Mouse (Mus musculus): ENCODE data around the gene Vmn1r6. TPM values are rescaled to one million over a fixed set of nuclear protein-coding genes. Genes with fewer than 3 reads are reported as not detected.
"Not testable (repeated sequence)": the region's sequence is repeated elsewhere in the genome, so short reads cannot be mapped to it uniquely, and the experiment has no call there.

Vmn1r6 gene
- polyA plus RNA-seq (2015; fragmentation: Nextera tagmentation; extraction: Ambion mirVana) = not detected in 2 replicates

DNA sequence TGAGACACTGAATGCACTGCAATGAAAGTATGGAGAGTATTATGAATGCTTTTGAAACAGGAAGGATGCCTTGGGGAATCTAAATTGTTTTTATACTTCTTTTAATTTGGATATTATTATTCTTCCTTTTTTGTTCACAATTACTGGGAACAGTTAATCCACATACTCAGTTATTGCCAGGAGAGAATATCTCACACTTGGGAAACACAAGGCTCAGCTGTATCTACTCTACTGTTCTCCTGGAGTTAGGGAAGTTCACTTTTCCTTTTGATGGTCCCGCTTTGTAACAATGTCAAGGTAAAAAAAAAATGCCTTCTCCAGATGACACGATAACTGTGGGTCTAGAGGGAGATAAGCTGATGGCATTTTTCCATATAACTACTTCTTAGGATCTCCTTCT, at the start of gene Vmn1r6:
TSS of gene Vmn1r6 (plus strand) at position 301 of the 400 bp plus-strand sequence.
- Histone ChIP-seq H3K36me3 (no peaks in the 10 kb centered on the region), H3K4me1 (no peaks in the 10 kb centered on the region), H3K4me3 (no peak within 1 kb of the TSS), H3K9me3 (no peaks in the 10 kb centered on the region), H3K27ac (no peak within 1 kb of the TSS), H3K4me2 (no peak within 1 kb of the TSS), H3K9ac (no peak within 1 kb of the TSS), H3K27me3 (no peaks in the 10 kb centered on the region)
- WGBS = 76% methylated on average over 2 of the region's 2 CpGs
- no peak for ATAC-seq (ENCODE audit: insufficient number of reproducible peaks, low FRiP score, low TSS enrichment, low read depth)

DNA sequence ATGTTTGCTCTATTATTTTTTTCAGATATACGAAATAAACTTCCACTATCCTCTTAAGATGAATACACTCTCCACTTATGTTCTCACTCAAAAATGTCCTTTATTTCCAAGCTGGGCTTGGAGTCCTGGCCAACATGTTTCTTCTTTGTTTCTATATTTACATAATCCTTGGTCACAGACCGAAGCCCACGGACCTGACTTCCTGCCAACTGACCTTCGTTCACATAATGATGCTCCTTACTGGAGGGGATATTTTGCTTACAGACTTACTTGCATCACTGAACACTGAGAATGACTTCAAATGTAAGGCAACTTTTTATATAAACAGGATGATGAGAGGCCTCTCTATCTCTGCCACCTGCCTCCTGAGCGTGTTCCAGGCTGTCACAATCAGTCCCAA, 40.6 kb upstream of the Vmn1r6 start:
- H3K27ac ChIP-seq = no peak overlapping the region
- no peaks in the 10 kb centered on the region for H3K4me1 ChIP-seq
- WGBS = 83% methylated on average over 5 of the region's 5 CpGs
- no peaks in the 10 kb centered on the region for H3K27me3 ChIP-seq
- no peak for ATAC-seq (ENCODE audit: insufficient number of reproducible peaks, low FRiP score, low TSS enrichment, low read depth)
- no peaks in the 10 kb centered on the region for H3K36me3 ChIP-seq
- H3K4me2 ChIP-seq = no peak overlapping the region
- H3K9ac ChIP-seq = no peak overlapping the region
- no peaks in the 10 kb centered on the region for H3K9me3 ChIP-seq
- no peak overlapping the region for H3K4me3 ChIP-seq

DNA sequence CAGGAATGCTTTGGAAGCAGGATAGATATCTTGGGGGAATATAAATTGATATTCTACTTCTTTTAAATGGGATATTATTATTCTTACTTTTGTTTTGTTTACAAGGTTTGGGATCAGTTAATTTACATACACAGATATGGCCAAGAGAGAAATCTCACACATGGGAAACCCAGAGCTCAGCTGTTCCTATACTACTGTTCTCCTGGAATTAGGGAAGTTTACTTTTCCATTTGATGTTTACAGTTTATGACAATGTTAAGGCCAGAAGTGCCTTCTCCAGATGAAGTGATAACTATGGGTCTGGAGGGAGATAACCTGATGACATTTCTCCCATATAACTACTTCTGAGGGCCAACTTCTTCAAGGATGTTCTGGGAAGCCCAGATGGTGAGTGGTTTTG, 27.1 kb upstream of the Vmn1r6 start, which contains the start of gene Vmn1r5:
TSS of gene Vmn1r5 (plus strand) at position 301 of the 400 bp plus-strand sequence.
- no peak within 1 kb of the TSS for H3K4me2 ChIP-seq
- ATAC-seq (ENCODE audit: insufficient number of reproducible peaks, low FRiP score, low TSS enrichment, low read depth) = no peak

DNA sequence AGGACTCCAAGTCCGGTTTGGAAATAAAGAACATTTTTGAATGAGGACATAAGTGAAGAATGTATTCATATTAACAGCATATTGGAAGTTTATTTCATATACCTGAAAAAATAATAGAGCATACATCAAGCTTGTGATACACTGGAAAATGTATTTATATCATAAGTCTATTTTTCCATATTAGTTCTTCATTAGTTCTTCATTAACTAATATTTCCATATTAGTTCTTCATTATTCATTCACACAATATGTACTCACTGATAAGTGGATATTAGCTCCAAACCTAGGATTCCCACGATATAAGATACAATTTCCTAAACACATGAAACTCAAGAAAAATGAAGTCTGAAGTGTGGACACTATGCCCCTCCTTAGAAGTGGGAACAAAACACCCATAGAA, 28.2 kb downstream of the Vmn1r6 start, which contains the start of gene Vmn1r7:
TSS of gene Vmn1r7 (minus strand) at position 101 of the 400 bp plus-strand sequence.
- ATAC-seq (ENCODE audit: insufficient number of reproducible peaks, low FRiP score, low TSS enrichment, low read depth); H3K4me3 ChIP-seq; H3K9ac ChIP-seq; H3K36me3 ChIP-seq; H3K4me2 ChIP-seq; H3K27ac ChIP-seq; H3K4me1 ChIP-seq; H3K9me3 ChIP-seq; H3K27me3 ChIP-seq: not testable (repeated sequence)
- 92% methylated on average over 2 of the region's 2 CpGs for WGBS

More for the DNA sequence above, 27.1 kb upstream of the Vmn1r6 start, which contains the start of gene Vmn1r5:
- no peaks in the 10 kb centered on the region for H3K27me3 ChIP-seq
- no peaks in the 10 kb centered on the region for H3K36me3 ChIP-seq
- H3K27ac ChIP-seq = no peak within 1 kb of the TSS
- no peaks in the 10 kb centered on the region for H3K4me1 ChIP-seq
- H3K9me3 ChIP-seq = no peaks in the 10 kb centered on the region
- H3K9ac ChIP-seq = no peak within 1 kb of the TSS
- no peak within 1 kb of the TSS for H3K4me3 ChIP-seq

DNA sequence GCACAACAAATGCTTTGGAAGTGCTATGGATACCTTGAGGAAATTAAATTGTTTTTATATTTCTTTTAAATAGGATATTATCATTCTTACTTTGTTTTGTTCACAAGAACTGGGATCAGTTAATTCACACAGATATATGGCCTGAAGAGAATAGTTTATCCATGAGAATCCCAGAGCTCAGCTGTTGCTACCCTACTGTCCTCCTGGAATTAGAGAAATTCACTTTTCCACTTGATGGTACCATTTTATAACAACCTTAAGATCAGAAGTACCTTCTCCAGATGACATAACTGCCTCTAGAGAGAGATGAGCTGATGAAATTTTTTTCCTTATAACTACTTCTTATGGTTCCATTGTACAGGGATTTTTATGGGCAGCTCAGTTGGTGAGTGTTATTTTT, 34.9 kb downstream of the Vmn1r6 start, which contains the start of gene Vmn1r8:
TSS of gene Vmn1r8 (plus strand) at position 301 of the 400 bp plus-strand sequence.
- H3K36me3 ChIP-seq = no peaks in the 10 kb centered on the region
- H3K4me1 ChIP-seq = no peaks in the 10 kb centered on the region
- ATAC-seq (ENCODE audit: insufficient number of reproducible peaks, low FRiP score, low TSS enrichment, low read depth) = no peak
- H3K9me3 ChIP-seq = no peaks in the 10 kb centered on the region
- H3K9ac ChIP-seq = no peak within 1 kb of the TSS
- no peak within 1 kb of the TSS for H3K4me2 ChIP-seq
- H3K27ac ChIP-seq = no peak within 1 kb of the TSS
- H3K4me3 ChIP-seq = no peak within 1 kb of the TSS
- H3K27me3 ChIP-seq = no peaks in the 10 kb centered on the region

DNA sequence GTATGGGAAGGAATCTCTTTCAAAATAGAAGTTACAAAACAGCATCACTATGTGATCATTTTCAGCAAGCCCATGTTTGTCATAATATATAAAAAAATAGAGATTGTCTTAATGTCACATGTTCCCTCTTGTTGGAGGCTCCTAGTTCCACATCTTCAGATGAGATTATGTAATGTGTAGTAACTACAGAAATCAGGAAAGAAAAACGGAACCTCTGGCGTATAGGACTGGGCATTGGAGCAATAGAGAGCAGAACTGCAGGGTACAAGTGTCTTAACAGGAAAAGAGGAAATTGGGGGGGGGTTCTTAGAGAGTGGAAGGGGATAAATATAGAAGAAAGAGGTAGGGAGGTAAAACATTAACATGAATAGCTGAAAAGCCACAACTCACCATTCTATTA, 37.6 kb downstream of the Vmn1r6 start:
- no peak overlapping the region for H3K4me2 ChIP-seq
- no peak overlapping the region for H3K4me3 ChIP-seq
- no peaks in the 10 kb centered on the region for H3K4me1 ChIP-seq
- H3K36me3 ChIP-seq = no peaks in the 10 kb centered on the region
- no peaks in the 10 kb centered on the region for H3K9me3 ChIP-seq
- no peaks in the 10 kb centered on the region for H3K27me3 ChIP-seq
- H3K27ac ChIP-seq = no peak overlapping the region
- H3K9ac ChIP-seq = no peak overlapping the region
- WGBS = 62% methylated on average over 2 of the region's 2 CpGs
- ATAC-seq (ENCODE audit: insufficient number of reproducible peaks, low FRiP score, low TSS enrichment, low read depth) = no peak

Other genes with a start within 250 kb of the Vmn1r6 start
- 23.2 and 25.5 TPM in 2 replicates for gene Kbtbd2, start 199.4 kb upstream of the Vmn1r6 start, polyA plus RNA-seq (2015; fragmentation: Nextera tagmentation; extraction: Ambion mirVana)
- gene Fkbp9, start 165.2 kb upstream of the Vmn1r6 start, polyA plus RNA-seq (2015; fragmentation: Nextera tagmentation; extraction: Ambion mirVana) = 234 and 259 TPM in 2 replicates
- 55.6 and 61.5 TPM in 2 replicates for gene Nt5c3, start 73.3 kb upstream of the Vmn1r6 start, polyA plus RNA-seq (2015; fragmentation: Nextera tagmentation; extraction: Ambion mirVana)
- 0.22 and 0.28 TPM in 2 replicates for gene Vmn1r4, start 73.2 kb upstream of the Vmn1r6 start, polyA plus RNA-seq (2015; fragmentation: Nextera tagmentation; extraction: Ambion mirVana)
- not detected in 2 replicates for gene Vmn1r5, start 27.0 kb upstream of the Vmn1r6 start, polyA plus RNA-seq (2015; fragmentation: Nextera tagmentation; extraction: Ambion mirVana)
- gene Vmn1r7, start 28.1 kb downstream of the Vmn1r6 start, polyA plus RNA-seq (2015; fragmentation: Nextera tagmentation; extraction: Ambion mirVana) = not detected in 2 replicates
- not detected in 2 replicates for gene Vmn1r8, start 35.0 kb downstream of the Vmn1r6 start, polyA plus RNA-seq (2015; fragmentation: Nextera tagmentation; extraction: Ambion mirVana)
- not detected in 2 replicates for gene Vmn1r9, start 69.5 kb downstream of the Vmn1r6 start, polyA plus RNA-seq (2015; fragmentation: Nextera tagmentation; extraction: Ambion mirVana)
- not detected in 2 replicates for gene Vmn1r10, start 112.2 kb downstream of the Vmn1r6 start, polyA plus RNA-seq (2015; fragmentation: Nextera tagmentation; extraction: Ambion mirVana)
- not detected in 2 replicates for gene Vmn1r11, start 136.2 kb downstream of the Vmn1r6 start, polyA plus RNA-seq (2015; fragmentation: Nextera tagmentation; extraction: Ambion mirVana)
- gene Vmn1r12, start 159.7 kb downstream of the Vmn1r6 start, polyA plus RNA-seq (2015; fragmentation: Nextera tagmentation; extraction: Ambion mirVana) = not detected in 2 replicates
- not detected in 2 replicates for gene Vmn1r13, start 206.0 kb downstream of the Vmn1r6 start, polyA plus RNA-seq (2015; fragmentation: Nextera tagmentation; extraction: Ambion mirVana)
- gene Vmn1r14, start 234.4 kb downstream of the Vmn1r6 start, polyA plus RNA-seq (2015; fragmentation: Nextera tagmentation; extraction: Ambion mirVana) = not detected in 2 replicates

Data from limb, embryonic 15.5 days (tissue).